Mouse (Mus musculus) myocyte (in vitro differentiated cells): ENCODE measurements at regions not wholly inside any gene's neighbourhood (a gene's known extent, or its start where the extent isn't known, plus 50 kb on each side); places are given as distances from the start of the nearest gene placed in this dataset.

ENCODE experiments used
- POLR2A ChIP-seq: IDR thresholded peaks from one replicate; pipeline ENCODE4 v1.6.1; 2011; ENCODE audit warnings: low read depth, mild to moderate bottlenecking, control low read depth, moderate library complexity; ENCODE audit not compliant: insufficient read length
- TCF12 ChIP-seq: IDR thresholded peaks from one replicate; pipeline ENCODE4 v1.6.1; 2011; ENCODE audit warnings: mild to moderate bottlenecking, control low read depth; ENCODE audit not compliant: poor library complexity, insufficient read depth, severe bottlenecking

- TF ChIP-seq POLR2A = no peak
- TF ChIP-seq TCF12 = no peak
These were observed 302.0 kb downstream of the Vrk1 start for GRCm38 (mm10) chr12:106311831-106312600.
